Mouse (Mus musculus): Measurements from ENCODE around the gene Ptprj.

DNA sequence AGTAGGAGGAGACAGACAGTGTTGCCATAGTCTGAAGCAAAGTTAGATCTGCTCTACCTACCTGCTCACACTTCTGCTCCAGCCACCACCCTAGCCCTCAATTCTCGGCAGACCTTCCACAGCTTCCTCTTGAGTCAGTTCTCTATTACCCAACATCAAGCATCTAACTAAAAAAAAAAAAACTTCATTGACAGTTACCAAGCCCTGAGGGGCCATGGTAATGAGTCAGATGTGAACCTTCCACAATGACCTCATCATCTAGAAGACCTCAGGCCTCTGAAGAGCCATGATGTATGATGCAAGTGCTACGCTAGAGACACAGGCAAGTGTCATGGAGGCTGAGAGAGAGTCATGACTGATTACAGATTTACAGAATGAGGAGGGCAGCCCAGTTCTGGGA lies 37.8 kb downstream of the Ptprj start:
- TF ChIP-seq CTCF (conservative IDR thresholded peaks at IDR 0.05; ENCODE audit: low read length), result no peak
- TF ChIP-seq NANOG (IDR thresholded peaks at IDR 0.05; ENCODE audit: borderline replicate concordance, low read length), result no peak
- no peak for TF ChIP-seq POU5F1 (IDR thresholded peaks at IDR 0.05; ENCODE audit: borderline replicate concordance, low read length)
